Mouse (Mus musculus) forebrain, embryonic 16.5 days (tissue): ENCODE measurements at regions not wholly inside any gene's neighbourhood (a gene's known extent, or its start where the extent isn't known, plus 50 kb on each side); places are given as distances from the start of the nearest gene placed in this dataset.

Source experiments
- ATAC-seq: fragments of 200-750 bp; cut with Nextera tagmentation; 2 replicates; pipeline ENCODE4 v1.8.0; 2017; ENCODE audit warnings: mild to moderate bottlenecking, moderate library complexity
- H3K27ac ChIP-seq: fragments of 300-500 bp; sonication (generic); 2 replicates; pipeline ENCODE4 v1.5.1; 2014; ENCODE audit warnings: low read length, control low read depth
- H3K27me3 ChIP-seq: fragments of 300-500 bp; sonication (generic); replicated peaks from 2 replicates; pipeline ENCODE4 v1.6.1; 2014; ENCODE audit warnings: low read length; ENCODE audit not compliant: control insufficient read depth, insufficient read depth
- H3K36me3 ChIP-seq: fragments of 300-500 bp; sonication (generic); 2 replicates; pipeline ENCODE4 v1.6.1; 2014; ENCODE audit not compliant: control insufficient read depth, insufficient read depth
- H3K4me1 ChIP-seq: fragments of 300-500 bp; sonication (generic); replicated peaks from 2 replicates; pipeline ENCODE4 v1.6.1; 2014; ENCODE audit warnings: low read length; ENCODE audit not compliant: control insufficient read depth, insufficient read depth
- H3K4me2 ChIP-seq: fragments of 300-500 bp; sonication (generic); 2 replicates; pipeline ENCODE4 v1.6.1; 2014; ENCODE audit warnings: mild to moderate bottlenecking, low read length, control low read depth
- H3K4me3 ChIP-seq: fragments of 300-500 bp; sonication (generic); replicated peaks from 2 replicates; pipeline ENCODE4 v1.5.1; 2014; ENCODE audit warnings: mild to moderate bottlenecking, low read length, control low read depth
- H3K9ac ChIP-seq: fragments of 300-500 bp; sonication (generic); replicated peaks from 2 replicates; pipeline ENCODE4 v1.6.1; 2014; ENCODE audit warnings: low read depth, low read length, control low read depth
- H3K9me3 ChIP-seq: fragments of 300-500 bp; sonication (generic); 2 replicates; pipeline ENCODE4 v1.6.1; 2016; ENCODE audit warnings: low read length; ENCODE audit not compliant: control insufficient read depth
- WGBS: fragments of 180-500 bp; shearing (Covaris S2); extraction: QIAGEN DNeasy Blood & Tissue Kit; methylation state at CpG from one replicate; pipeline ENCODE4 v1.1.7; 2014; 5-methylcytosine and 5-hydroxymethylcytosine counted together

DNA sequence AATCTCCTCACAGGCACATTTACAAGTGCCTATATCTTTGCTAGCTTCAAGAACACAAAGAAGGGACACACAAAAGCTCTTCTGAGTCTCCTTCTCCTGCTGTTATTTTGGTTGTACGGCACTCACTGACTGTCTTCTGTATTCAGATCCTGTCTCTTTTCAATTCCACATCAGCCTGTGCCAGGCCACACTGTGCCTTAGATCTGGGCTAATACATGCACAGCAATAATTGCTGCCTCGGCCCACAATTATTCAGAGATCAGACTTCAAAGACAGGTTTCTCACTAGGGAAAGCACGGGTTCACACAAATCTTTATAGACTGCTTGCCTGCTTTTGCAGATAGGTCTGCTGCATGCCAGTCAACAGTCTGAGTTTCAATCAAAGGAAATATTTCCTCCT, 617.8 kb downstream of the Ipo11 start:
- H3K9ac ChIP-seq, result no peak overlapping the region
- H3K27me3 ChIP-seq, result no peaks in the 10 kb centered on the region
- no peaks in the 10 kb centered on the region for H3K36me3 ChIP-seq
- no peaks in the 10 kb centered on the region for H3K4me1 ChIP-seq
- H3K27ac ChIP-seq, result no peak overlapping the region
- WGBS, result 6% methylated on average over 3 of the region's 3 CpGs
- peak; percentile 96 for ATAC-seq
- H3K9me3 ChIP-seq, result no peaks in the 10 kb centered on the region
- no peak overlapping the region for H3K4me3 ChIP-seq
- H3K4me2 ChIP-seq, result no peak overlapping the region

DNA sequence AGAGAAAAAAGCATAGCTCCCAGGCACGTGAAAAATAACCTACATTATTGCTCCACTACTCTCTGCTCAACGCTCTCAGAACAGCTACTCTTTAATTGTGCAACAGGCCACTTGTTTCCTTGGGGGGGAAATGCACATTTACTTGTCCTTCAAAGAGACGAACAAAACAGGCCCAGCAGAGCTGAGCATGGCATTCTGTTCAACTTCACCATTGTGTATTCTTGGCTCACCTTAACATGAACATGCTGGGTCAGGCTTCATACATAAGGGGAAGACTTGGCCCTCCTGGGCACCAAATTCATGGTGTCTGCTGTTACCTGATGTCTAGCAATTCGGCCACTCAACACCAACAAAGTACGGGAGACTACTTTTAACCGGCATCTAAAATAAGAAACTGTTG, 618.3 kb downstream of the Ipo11 start:
- WGBS, result 21% methylated on average over 6 of the region's 6 CpGs
- H3K4me3 ChIP-seq, result no peak overlapping the region
- no peak overlapping the region for H3K27ac ChIP-seq

DNA sequence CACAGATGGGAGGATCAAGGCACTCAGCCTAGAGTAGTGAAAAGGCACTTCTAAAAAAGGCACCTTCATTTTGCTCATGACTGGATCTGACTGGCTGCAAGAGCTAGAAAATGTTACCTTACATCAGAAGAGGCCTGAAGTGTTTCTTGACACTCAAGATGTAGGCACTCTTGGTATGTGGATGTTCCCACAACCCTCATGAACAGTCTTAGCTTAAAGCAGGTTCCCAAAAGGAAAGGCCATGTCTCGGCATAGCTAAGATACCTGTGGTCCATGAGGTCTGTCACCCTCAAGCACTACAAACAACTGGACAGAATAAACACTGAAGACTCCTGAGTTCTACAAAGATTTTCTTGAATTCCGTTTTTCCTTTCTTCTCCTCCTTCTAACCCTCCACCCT, 619.5 kb downstream of the Ipo11 start:
- no peak overlapping the region for H3K4me2 ChIP-seq
- 83% methylated on average over 2 of the region's 2 CpGs for WGBS
- H3K27me3 ChIP-seq, result no peaks in the 10 kb centered on the region
- ATAC-seq, result no peak
- no peaks in the 10 kb centered on the region for H3K4me1 ChIP-seq
- H3K4me3 ChIP-seq, result no peak overlapping the region
- H3K36me3 ChIP-seq, result no peaks in the 10 kb centered on the region
- no peak overlapping the region for H3K27ac ChIP-seq
- H3K9ac ChIP-seq, result no peak overlapping the region
- H3K9me3 ChIP-seq, result no peaks in the 10 kb centered on the region

More for the DNA sequence above, 618.3 kb downstream of the Ipo11 start:
- H3K9me3 ChIP-seq, result no peaks in the 10 kb centered on the region
- H3K27me3 ChIP-seq, result no peaks in the 10 kb centered on the region
- H3K9ac ChIP-seq, result no peak overlapping the region
- no peaks in the 10 kb centered on the region for H3K36me3 ChIP-seq
- ATAC-seq, result peak; percentile 74
- H3K4me2 ChIP-seq, result no peak overlapping the region
- no peaks in the 10 kb centered on the region for H3K4me1 ChIP-seq

- peak; percentile 47; the same call in 1 of the 2 replicates for ATAC-seq
- Histone ChIP-seq H3K36me3 (no peaks in the 10 kb centered on the region), H3K27me3 (no peaks in the 10 kb centered on the region), H3K4me1 (no peaks in the 10 kb centered on the region), H3K9me3 (no peaks in the 10 kb centered on the region), H3K4me3 (no peak overlapping the region), H3K9ac (no peak overlapping the region), H3K4me2 (no peak overlapping the region), H3K27ac (no peak overlapping the region)
- WGBS, result 30% methylated on average over 3 of the region's 3 CpGs
These were observed 655.6 kb downstream of the Ipo11 start for GRCm38 (mm10) chr13:106281181-106281580.

- no peaks in the 10 kb centered on the region for H3K9me3 ChIP-seq
- peak; percentile 61; the same call in 1 of the 2 replicates for ATAC-seq
- 79% methylated on average over 1 of the region's 1 CpGs for WGBS
- no peak overlapping the region for H3K9ac ChIP-seq
- no peaks in the 10 kb centered on the region for H3K36me3 ChIP-seq
- H3K27ac ChIP-seq, result no peak overlapping the region
- H3K4me1 ChIP-seq, result no peaks in the 10 kb centered on the region
- no peaks in the 10 kb centered on the region for H3K27me3 ChIP-seq
- no peak overlapping the region for H3K4me2 ChIP-seq
- H3K4me3 ChIP-seq, result no peak overlapping the region
These were observed 676.9 kb downstream of the Ipo11 start for GRCm38 (mm10) chr13:106259874-106260273.
